Mouse (Mus musculus) spleen, adult 18-20 months (tissue): ENCODE results near the gene Palld.

Source experiments
- DNase-seq, 2 experiments: peaks; one replicate each; pipeline ENCODE4 v3.0.0; 2022; ENCODE audit warnings: mixed read lengths in 2 of 2

The Palld gene

GRCm38 (mm10) chr8:61902521-61902920 lies at the start of gene Palld:
Gene Palld, minus strand, starts transcription at chr8:61902690.
- DNase-seq: no peak

DNA sequence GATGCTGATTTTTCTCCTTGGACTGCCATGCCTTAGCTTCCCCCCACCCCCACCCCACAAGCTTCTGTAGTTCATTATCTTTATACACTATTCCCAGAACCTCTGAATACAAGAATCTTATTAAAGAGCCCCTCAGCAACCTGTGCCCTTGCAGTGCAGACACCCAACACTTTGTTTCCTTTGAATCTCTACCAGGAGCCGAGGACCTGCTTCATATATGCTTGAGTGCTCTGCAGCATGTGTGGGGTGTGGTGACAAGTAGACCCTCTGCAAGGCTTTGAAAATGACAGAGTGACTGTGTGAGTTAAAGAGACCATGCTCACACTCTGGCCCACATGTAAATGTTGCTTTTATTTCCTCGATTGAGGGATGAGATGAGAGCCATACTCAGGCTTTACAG lies 35.1 kb upstream of the Palld start:
- no peak for DNase-seq

GRCm38 (mm10) chr8:61933243-61933642 lies 30.8 kb upstream of the Palld start:
- DNase-seq: no peak

- DNase-seq: peak; percentile 6 to 45
Observed at GRCm38 (mm10) chr8:61927777-61928494, 25.4 kb upstream of the Palld start, which contains the start of gene Ddx60. Gene Ddx60, plus strand, starts transcription at chr8:61928087.

DNA sequence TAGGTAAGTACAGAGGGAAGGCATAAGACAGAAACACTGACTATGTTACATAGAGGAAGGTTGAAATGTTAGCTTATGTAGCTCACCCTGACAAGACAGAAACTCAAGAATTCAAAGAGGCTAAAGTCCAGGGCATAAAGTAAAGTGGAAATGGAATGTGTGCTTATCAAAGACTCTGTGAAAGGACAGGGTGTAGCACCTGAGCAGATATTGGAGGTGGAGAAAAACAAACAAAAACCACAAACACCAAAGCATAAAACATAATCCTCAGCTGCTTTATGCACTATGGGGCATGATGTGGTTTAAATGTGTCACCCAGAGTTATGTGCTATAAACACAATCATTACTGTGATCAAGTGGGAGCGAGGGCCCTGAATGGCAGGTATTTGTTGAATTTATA lies 22.0 kb upstream of the Palld start:
- no peak for DNase-seq

GRCm38 (mm10) chr8:61921454-61922054 lies 19.1 kb upstream of the Palld start:
- DNase-seq: no peak

GRCm38 (mm10) chr8:61920389-61920788 lies 17.9 kb upstream of the Palld start:
- DNase-seq: no peak

DNA sequence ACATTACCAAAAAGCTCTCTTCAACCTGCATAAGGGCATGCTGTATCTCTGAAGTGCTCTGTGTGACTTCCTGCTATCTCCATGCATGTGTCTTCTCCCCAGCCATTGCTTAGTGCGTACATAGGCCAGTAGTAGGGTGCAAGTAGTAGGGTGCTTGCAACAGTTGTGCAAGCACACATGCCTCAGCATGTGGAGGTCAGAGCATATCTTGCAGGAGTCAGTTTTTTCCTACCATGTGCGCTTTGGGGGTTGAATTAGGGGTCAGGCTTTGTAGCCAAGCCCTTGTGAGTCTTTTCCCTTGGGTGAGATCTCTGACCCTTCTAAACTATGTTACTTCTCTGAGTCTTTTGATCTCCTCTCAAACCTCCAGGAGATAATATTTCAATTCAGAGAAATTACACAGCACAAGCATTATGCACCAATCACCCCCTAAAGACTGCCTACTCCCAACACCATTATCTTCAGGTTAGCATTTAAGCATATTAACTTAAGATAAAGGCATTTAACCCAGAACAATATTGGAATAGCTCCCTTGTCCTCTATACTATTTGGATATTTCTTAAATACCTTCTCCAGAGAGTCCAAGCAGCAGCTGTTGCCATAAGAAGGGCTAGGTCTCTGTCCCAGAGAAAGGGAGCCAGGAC lies 16.8 kb upstream of the Palld start:
- no peak for DNase-seq

DNA sequence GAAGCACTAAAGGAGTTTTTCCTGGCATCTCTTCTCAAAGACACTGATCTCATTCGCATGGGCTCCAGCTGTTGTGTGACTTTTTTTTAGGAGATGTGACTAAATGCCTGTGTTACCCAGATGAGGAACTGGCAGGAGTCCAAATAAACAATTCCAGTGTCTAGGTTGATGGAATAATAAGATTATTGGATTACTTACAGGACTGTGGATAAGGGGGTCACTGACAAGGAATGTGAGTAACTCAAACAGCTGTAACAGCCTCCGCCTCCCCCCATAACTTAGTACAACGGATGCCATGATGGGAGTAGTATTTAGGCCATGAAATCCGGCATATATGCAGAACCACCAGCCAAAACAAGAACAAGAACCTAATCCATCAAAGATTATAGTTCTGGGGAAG lies 14.8 kb upstream of the Palld start:
- no peak for DNase-seq

DNA sequence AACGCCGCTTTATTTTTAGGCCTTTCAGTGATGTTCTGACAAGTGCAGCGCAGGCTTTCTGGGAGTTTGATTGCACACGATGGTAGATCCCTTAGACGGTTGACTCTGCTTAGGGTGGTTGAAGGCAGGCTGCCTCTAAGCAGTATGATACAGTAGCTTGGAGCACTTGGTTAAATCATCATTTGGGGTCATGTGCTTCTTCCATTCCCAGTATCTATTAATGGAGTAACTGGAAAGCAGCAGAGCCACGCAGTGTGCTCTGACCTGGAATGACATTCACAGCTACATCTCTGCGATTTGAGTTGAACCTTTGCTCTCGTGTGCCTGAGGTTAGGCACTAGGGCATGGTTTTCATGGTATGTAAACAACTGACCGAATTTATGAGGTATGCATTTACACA lies 11.5 kb upstream of the Palld start:
- DNase-seq: no peak

GRCm38 (mm10) chr8:61912817-61913216 lies 10.3 kb upstream of the Palld start:
- no peak for DNase-seq

DNA sequence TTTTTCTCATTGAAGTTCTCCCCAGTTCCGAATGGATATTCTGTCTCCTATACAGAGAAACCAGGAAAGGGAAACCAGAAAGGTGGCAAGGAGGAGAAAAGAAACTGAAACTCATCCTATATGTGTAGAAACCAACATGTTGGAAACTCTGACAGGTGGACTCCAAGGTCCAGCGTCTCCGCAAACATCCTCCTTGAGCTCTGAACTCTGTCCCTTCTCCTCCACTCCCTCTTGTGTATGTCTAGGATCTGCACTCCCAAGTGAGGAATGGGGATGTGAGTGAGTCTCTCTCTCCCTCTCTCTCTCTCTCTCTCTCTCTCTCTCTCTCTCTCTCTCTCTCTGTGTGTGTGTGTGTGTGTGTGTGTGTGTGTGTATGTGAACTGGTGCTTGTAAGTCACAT lies 6.8 kb upstream of the Palld start:
- no peak for DNase-seq

DNA sequence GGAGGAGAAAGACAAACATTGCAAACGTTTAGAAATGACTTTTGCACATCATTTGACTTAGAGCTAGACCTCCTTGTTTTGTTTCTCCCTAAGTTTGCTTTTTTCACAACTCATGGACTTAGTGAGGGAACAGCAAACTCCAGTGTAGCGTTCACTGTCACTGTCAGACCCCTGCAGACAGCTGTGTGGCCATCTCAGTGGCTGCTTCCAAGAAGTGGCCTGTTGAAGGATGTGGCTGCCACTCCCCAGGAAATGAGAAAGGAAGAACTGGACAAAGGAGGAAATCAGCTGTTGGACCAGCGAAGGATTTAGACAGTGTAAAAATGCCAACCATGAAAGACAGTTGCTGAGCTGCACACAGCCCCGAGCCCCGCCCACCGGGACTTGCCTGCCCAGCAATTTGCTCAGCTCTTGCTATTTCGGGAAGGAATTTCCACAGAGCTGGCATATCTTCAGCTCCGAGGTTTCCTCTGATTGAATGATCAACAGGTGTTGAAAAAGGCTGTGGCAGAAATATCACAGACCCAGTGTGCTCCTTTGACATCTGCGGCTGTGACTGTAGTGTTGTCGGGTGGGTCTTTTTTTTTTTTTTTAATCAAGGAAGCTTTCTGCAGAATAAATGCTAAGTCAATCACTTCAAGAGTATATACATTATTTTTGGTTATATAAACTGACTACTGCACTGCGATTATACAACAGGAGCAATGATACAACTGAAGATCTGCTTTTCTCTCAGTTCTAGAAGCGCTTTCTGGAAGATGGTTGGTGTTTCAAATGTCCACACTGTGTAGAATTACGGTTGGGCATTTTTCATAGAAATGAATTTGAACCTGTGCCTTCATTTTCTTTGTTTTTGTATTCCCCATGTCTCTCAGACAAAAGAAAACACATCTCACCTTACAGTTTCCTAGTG lies 6.1 kb upstream of the Palld start:
- no peak for DNase-seq

DNA sequence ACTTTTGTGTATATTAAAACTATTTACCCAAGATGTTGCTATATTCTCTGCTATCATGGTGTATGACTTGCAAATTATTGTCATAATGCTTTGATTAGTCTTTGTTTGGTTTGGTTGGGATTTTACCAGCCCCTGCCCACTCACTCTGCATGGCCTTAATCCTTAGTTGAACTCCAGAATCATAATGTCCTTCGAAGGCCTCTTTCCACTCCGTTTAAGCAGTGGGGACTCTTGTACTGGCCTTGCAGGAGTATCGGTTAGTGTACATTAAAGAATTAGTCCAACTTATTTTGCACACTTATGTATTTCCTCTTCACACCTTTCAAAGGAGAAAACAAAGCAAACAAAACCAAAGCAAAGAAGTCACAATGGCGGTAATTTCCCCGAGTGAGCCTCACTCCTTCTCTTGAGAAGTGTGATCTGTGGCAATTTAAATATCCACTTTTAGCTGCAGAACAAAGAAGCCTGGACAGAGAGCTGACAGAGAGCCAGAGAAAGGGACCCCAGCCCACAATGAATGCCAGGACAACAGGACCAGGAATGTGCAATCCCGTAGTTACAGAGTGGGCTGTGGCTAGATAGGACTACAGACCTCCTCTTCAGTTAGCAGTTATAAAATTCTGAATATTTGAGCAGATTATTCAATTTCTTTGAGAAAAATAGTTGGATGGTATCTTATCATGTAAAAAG lies 1.3 kb downstream of the Palld start:
- DNase-seq: no peak

GRCm38 (mm10) chr8:61897402-61897801 lies 5.1 kb downstream of the Palld start:
- no peak for DNase-seq

- DNase-seq: no peak
Observed at GRCm38 (mm10) chr8:61896742-61897141, 5.7 kb downstream of the Palld start.

GRCm38 (mm10) chr8:61894062-61894461 lies 8.4 kb downstream of the Palld start:
- peak in 1 of 2 experiments; percentile 8 for DNase-seq

DNA sequence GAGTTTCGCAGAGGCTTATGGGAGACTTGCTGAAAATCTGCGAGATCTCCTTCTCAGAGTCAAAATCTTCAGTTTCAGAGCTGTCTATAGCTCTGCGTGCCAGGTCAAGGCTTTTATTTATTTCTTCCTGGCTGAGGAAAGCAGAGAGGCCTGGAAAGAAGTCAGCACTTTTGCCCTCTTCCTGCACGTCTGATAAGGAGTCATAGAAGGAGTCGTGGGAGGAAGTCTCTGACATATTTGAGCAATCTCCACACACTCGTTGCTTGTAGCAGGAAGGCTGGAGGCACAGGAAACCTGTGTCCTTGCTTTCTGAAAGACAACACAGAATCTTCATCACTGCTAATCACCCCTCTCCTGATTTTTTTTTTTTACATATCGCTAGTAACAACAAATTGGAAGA lies 24.9 kb downstream of the Palld start:
- DNase-seq: no peak

- DNase-seq: no peak
Observed at GRCm38 (mm10) chr8:61875290-61875689, 27.2 kb downstream of the Palld start.

- DNase-seq: no peak
Observed at GRCm38 (mm10) chr8:61873994-61874393, 28.5 kb downstream of the Palld start.

DNA sequence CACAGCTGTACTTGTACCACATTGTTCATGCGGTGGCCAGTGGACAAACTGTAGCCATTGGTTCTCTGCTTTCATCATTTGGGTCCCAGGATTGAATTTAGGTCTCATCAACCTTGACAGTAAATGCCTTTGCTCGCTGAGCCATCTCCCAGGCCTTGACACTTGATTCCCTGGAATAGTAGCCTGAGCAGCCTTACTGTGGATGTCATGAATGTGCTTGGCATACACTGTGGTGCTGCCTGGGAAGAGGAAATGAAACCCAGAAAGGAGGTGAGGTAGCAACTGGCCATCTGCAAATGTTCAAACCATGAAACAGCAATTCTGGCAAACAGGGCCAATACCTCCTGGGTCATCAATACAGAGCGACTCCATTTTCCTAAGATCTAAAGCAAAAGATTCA lies 34.0 kb downstream of the Palld start:
- no peak for DNase-seq

DNA sequence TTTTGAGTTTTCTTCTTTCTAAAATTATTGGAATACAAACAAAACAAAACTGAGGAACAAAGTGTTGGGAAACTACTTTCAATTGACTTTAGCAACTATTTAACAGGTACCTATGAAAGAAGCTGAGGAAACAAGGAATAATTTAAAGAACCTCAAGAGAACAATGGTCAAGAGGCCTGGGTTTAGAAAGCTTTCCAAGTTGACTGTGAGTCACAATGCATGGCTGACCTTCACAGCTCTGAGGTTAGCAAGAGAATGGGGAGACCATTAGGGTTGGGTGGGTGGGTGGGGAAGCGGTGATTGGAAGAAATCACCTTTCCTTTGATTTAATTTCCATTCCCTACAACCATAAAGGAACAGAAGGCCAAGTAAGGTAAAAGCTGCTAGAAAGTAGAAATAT lies 35.6 kb downstream of the Palld start:
- DNase-seq: no peak

DNA sequence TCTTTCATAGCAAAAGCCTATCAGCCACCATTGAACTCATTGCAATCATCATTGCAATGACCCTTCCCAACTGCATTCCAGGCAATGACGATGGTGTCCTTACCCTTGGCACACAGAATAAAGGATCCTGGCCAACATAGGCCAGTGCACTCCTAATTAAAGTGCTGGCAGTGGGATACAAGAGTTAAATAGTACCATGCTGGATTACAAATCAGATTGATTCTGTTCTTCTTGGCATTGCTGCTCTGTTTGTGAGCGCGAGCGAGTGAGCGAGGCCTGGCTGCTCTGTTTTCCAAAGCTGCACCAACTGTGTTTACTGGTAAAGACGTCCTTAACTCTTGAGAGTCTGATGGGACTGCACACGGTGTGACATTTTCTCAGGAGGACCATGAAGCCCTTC lies 37.1 kb downstream of the Palld start:
- DNase-seq: no peak
